Mouse (Mus musculus): ENCODE measurements at regions not wholly inside any gene's neighbourhood (a gene's known extent, or its start where the extent isn't known, plus 50 kb on each side); places are given as distances from the start of the nearest gene placed in this dataset.
"Not testable (repeated sequence)": the region's sequence is repeated elsewhere in the genome, so short reads cannot be mapped to it uniquely, and the experiment has no call there.

DNA sequence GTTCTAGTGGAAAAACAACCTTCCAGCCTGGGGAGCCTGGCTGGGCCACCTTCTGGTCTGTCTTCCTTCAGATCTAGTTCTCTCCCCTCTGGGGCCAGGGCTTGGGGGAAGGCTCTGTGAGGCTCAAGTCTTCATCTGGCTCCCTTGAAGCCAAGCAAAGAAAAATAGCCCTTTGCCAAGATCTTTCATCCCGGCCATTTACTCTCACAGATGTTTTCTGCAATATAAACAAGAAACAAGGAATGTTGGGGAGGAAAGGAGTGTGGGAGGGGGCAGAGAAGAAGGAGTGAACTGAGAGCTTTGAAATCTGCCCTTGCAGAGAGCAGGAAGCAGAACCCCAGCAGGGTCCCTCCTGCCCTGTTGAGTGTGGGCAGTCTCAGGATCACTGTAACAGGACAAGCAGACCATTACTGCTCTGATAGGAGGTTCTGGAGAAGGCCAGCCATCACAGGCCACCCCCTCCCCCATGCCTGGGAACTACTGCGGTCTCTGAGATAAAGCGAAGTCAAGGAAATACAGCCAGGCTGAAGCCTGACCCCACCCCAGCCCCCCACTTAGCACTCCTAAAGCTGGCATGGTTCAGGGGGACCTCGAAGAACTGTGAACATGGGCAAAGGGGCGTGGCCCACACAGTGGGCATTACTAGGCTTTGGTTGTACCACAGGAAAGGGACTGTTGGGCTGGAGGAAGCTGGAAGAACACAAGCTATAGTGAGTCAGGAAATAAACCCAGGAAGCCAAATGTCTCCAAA lies 118.8 kb downstream of the Zfp36l1 start:
- in situ Hi-C loops (cut with MboI; ENCODE audit: unreplicated experiment in 2 of 2) = loop anchor here in 1 of 2 experiments (10.0 kb wide), 1 partner anchor 379 kb away; no protein-coding TSS in a partner anchor

- in situ Hi-C loops (cut with MboI; ENCODE audit: unreplicated experiment in 2 of 2) = loop anchor here in 1 of 2 experiments (10.0 kb wide), 1 partner anchor 376 kb away; no protein-coding TSS in a partner anchor
Measured at GRCm38 (mm10) chr12:79991279-79991678, 121.5 kb downstream of the Zfp36l1 start.

GRCm38 (mm10) chr12:79990751-79991150 lies 122.1 kb downstream of the Zfp36l1 start:
- in situ Hi-C loops (cut with MboI; ENCODE audit: unreplicated experiment in 2 of 2) = loop anchor here in 1 of 2 experiments (10.0 kb wide), 1 partner anchor 376 kb away; no protein-coding TSS in a partner anchor

DNA sequence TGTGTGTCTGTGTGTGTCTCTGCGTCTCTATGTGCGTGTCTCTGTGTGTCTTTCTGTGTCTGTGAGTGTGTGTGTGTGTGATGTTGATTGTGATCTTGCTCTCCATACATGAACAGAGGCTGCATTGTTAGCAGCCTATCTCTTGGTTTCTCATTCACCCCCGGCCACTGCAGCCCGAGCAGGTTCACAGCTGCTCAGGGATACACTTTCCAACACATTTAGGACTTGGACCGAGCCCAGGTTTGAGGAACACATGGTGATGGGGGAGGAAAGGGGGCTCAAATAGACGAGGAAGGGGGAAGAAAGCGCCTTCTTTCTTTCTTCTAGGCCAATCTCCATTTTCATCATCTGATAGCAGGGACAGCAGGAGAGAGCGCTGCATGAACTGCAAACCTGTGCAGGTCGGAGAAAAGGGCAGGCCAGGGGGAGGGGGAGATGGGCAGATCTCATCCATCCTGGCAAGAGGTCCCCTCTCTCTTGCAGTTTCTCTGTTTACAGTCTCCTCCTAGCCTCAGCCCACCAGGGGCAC lies 123.2 kb downstream of the Zfp36l1 start:
- in situ Hi-C loops (cut with MboI; ENCODE audit: unreplicated experiment in 2 of 2) = loop anchor here in 1 of 2 experiments (10.0 kb wide), 1 partner anchor 375 kb away; no protein-coding TSS in a partner anchor

- in situ Hi-C loops (cut with MboI; ENCODE audit: unreplicated experiment in 2 of 2) = no loop called here
Measured at GRCm38 (mm10) chr12:79988401-79989358, 124.1 kb downstream of the Zfp36l1 start.

- in situ Hi-C loops (cut with MboI; ENCODE audit: unreplicated experiment in 2 of 2) = no loop called here
Measured at GRCm38 (mm10) chr12:79986241-79986976, 126.4 kb downstream of the Zfp36l1 start.

- in situ Hi-C loops (cut with MboI; ENCODE audit: unreplicated experiment in 2 of 2) = no loop called here
Measured at GRCm38 (mm10) chr12:79984985-79985747, 127.6 kb downstream of the Zfp36l1 start.

- in situ Hi-C loops (cut with MboI; ENCODE audit: unreplicated experiment in 2 of 2) = no loop called here
Measured at GRCm38 (mm10) chr12:79984025-79984790, 128.6 kb downstream of the Zfp36l1 start.

DNA sequence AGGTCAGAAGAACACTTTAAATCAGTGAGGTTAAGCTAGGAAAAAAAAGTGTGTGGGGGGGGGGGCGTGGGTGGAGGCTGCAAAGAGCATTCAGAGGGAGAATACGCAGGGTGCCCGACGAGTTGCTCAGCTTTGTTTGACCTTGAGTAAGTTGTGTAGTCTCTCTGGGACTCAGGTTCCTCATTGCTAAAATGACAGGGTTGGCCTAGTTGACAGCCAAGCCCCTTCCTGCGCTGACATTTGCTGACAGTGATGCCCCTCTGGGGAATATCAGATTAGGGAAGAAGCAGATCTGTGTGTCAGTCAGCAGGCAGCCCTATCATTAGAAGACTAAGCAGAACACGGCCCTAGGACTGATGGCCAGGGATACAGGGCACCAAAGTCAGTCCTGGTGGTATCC lies 129.6 kb downstream of the Zfp36l1 start:
- in situ Hi-C loops (cut with MboI; ENCODE audit: unreplicated experiment in 2 of 2) = no loop called here

- in situ Hi-C loops (cut with MboI; ENCODE audit: unreplicated experiment in 2 of 2) = not testable (repeated sequence)
Measured at GRCm38 (mm10) chr12:79982497-79982896, 130.3 kb downstream of the Zfp36l1 start.

GRCm38 (mm10) chr12:79980711-79981110 lies 132.1 kb downstream of the Zfp36l1 start:
- in situ Hi-C loops (cut with MboI; ENCODE audit: unreplicated experiment in 2 of 2) = no loop called here

GRCm38 (mm10) chr12:79977136-79977535 lies 135.7 kb downstream of the Zfp36l1 start:
- in situ Hi-C loops (cut with MboI; ENCODE audit: unreplicated experiment in 2 of 2) = loop anchor here (10.0 kb wide), 1 partner anchor 128 kb away; no protein-coding TSS in a partner anchor

DNA sequence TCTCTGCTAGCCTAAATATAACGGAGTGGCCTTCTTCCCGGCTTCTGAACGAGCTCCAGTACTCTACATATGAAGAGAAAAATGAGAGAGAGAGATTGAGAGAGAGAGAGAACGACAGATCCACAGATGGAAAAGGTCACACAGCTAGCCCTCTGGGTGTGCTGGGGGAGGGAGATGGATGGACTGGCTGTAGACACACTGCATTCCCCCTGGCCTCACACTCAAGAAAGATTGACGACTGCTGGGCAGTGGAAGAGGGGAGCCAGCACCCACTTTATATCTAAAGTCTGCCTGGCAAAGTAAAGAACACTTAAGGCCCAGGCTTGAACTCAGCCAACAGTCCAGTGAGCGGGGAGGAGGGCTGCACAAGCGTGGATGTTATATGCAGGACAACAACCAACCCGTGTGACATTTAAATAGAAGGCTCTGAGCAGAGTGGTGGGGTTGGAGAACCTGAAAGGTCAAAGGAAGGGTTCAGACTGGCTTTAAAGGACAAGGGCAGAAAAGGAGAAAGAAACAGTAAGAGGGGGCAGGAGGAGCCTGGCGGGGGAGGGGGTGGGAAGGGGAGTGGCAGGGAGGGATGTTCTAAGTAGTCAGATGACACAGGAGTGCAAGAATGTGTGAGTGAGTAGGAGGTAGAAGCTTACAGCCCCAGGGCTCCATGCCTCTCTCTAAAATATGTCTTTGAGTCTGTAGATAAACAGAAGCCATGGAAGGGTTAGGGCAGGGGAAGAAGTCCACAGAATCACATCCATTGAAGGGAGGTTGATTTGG lies 137.2 kb downstream of the Zfp36l1 start:
- in situ Hi-C loops (cut with MboI; ENCODE audit: unreplicated experiment in 2 of 2) = loop anchor here (10.0 kb wide), 1 partner anchor 129 kb away; no protein-coding TSS in a partner anchor

- in situ Hi-C loops (cut with MboI; ENCODE audit: unreplicated experiment in 2 of 2) = loop anchor here (10.0 kb wide), 1 partner anchor 130 kb away; no protein-coding TSS in a partner anchor
Measured at GRCm38 (mm10) chr12:79975050-79975449, 137.8 kb downstream of the Zfp36l1 start.

DNA sequence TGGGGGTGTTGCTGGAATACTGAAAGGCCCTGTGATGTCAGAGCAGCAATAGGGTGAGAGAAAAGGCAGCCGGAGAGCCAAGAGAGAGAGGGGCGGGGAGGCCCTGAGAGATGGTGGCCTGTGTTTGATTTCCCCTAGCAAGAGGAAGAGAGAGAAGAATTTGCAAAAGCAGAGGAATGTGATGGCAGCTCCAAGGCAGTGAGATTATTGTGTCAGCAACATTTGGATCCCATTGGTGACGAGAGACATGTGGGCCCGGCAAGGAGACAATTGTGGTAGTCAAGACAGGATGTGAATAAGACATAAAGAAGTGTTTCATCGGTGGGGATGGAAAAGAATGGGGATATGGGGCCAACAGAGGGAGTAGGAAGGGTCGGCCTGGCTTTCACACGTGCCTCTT lies 138.3 kb downstream of the Zfp36l1 start:
- in situ Hi-C loops (cut with MboI; ENCODE audit: unreplicated experiment in 2 of 2) = loop anchor here (10.0 to 25.0 kb wide), 3 partner anchors 130 to 612 kb away; no protein-coding TSS in a partner anchor

GRCm38 (mm10) chr12:79973566-79974230 lies 139.1 kb downstream of the Zfp36l1 start:
- in situ Hi-C loops (cut with MboI; ENCODE audit: unreplicated experiment in 2 of 2) = loop anchor here (10.0 to 25.0 kb wide), 3 partner anchors 131 to 611 kb away; no protein-coding TSS in a partner anchor

DNA sequence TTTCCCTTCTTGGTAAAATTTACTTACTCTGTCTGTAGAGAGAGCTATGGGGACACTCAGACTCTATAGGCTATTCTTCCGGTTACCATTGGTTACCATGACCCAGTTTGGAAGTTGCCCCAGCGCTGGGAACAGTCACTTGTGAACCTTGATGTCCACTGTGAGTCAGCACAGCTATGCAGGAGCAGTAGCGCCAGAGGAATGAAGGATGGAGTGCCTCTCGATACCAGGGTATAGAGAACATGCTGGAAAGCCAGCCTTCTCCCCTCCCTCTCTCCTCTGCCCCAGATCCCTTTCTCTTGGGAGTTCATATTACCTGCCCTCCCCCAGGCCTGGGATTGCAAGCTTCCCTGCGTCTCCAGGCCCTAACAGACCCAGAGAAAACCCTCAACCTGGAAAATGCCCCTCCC lies 141.8 kb downstream of the Zfp36l1 start:
- in situ Hi-C loops (cut with MboI; ENCODE audit: unreplicated experiment in 2 of 2) = loop anchor here (10.0 to 25.0 kb wide), 3 partner anchors 134 to 609 kb away; no protein-coding TSS in a partner anchor
